In genomic region chr15:99283456-99283855, GRCm38 (mm10) we compare ENCODE assay signal across 12 mouse cellular contexts. TPM values are rescaled to one million over a fixed set of nuclear protein-coding genes. Genes with fewer than 3 reads are reported as not detected.
DNase-seq lines count a peak whose midpoint lies in the region; ATAC-seq lines count a peak whose summit lies in the region.
"Had no signal": no experiment of that assay in that cellular context is flagged by ENCODE, and none has a peak within 500 bp of the region (broad histone marks: within the 10 kb centered on the region; RNA-seq: fewer than 3 reads in every experiment).

No protein-coding gene starts in this region.

- H3K27ac ChIP-seq in liver, embryonic 12.5 days, result no peak overlapping the region

- H3K4me1 ChIP-seq in liver, embryonic 12.5 days, result peaks cover 22% of the 10 kb centered on the region

- H3K9me3 ChIP-seq in liver, embryonic 12.5 days (replicated peaks), result no peaks in the 10 kb centered on the region

- intact Hi-C loops in gastrocnemius, postnatal 36 days (cut with DNase I), result no loop called here

- no peak for ATAC-seq in CD4-positive, CD25-positive, alpha-beta regulatory T cell, adult 4 months
- ATAC-seq in liver, embryonic 12.5 days, result no peak
- ATAC-seq in activated CD4-positive, CD25-positive, alpha-beta regulatory T cell, adult 4 months, result no peak

- H3K9ac ChIP-seq in liver, embryonic 12.5 days, result no peak overlapping the region

- no peaks in the 10 kb centered on the region for H3K36me3 ChIP-seq in liver, embryonic 12.5 days

- peak overlapping the region; percentile 47 for H3K4me2 ChIP-seq in liver, embryonic 12.5 days

- peaks cover 20% of the 10 kb centered on the region for H3K27me3 ChIP-seq in liver, embryonic 12.5 days (replicated peaks)

- WGBS in liver, embryonic 12.5 days (ENCODE audit: insufficient replicate concordance), result 49% methylated on average over 10 of the region's 10 CpGs

- peak; percentile 62 for DNase-seq in CD4-positive, CD25-positive, alpha-beta regulatory T cell, adult 2 months (ENCODE audit: low read depth, low spot score)
- DNase-seq in liver (no peak), MN1 (ENCODE audit: low spot score) (peak; percentile 51)
- DNase-seq in naive thymus-derived CD4-positive, alpha-beta T cell, adult 2 months (ENCODE audit: low read depth), result peak; percentile 47
- no peak for DNase-seq in gastrocnemius, postnatal 36 days
- DNase-seq: adrenal gland, postnatal 14 days; cerebellum, adult 8-10 months; kidney, adult 8-10 months had no signal

- no peak overlapping the region for H3K4me3 ChIP-seq in liver, embryonic 12.5 days

RNA-seq across cellular contexts. Expression of gene Prpf40b, which starts 11.4 kb away (rescaled TPM):
- 10 to 100 TPM in 1 of 2 experiments, 1 to 10 TPM in 1; 9.7 to 17.7 TPM for polyA plus RNA-seq in CD4-positive, CD25-positive, alpha-beta regulatory T cell, adult 4 months (2017; shearing (Covaris generic))
- polyA plus RNA-seq in liver, embryonic 12.5 days (2016; fragmentation: Nextera tagmentation; extraction: Ambion mirVana), result 13.8 and 15.5 TPM in 2 replicates
- total RNA-seq in gastrocnemius, postnatal 36 days (2021), result 10 to 100 TPM; 21.0 to 23.0 TPM
- polyA plus RNA-seq in activated CD4-positive, CD25-positive, alpha-beta regulatory T cell, adult 4 months (2017; shearing (Covaris generic)), result 1 to 10 TPM; 3.9 to 7.4 TPM

RNA-seq across cellular contexts. Expression of gene Fam186b, which starts 12.2 kb away (rescaled TPM):
- polyA plus RNA-seq in CD4-positive, CD25-positive, alpha-beta regulatory T cell, adult 4 months (2017; shearing (Covaris generic)), result under 1 TPM; 0.16 to 0.18 TPM
- 0.06 TPM in 2 replicates for polyA plus RNA-seq in liver, embryonic 12.5 days (2016; fragmentation: Nextera tagmentation; extraction: Ambion mirVana)
- not detected for total RNA-seq in gastrocnemius, postnatal 36 days (2021)
- under 1 TPM; 0.24 to 0.30 TPM for polyA plus RNA-seq in activated CD4-positive, CD25-positive, alpha-beta regulatory T cell, adult 4 months (2017; shearing (Covaris generic))
- total RNA-seq: gastrocnemius, adult 8-10 months had no signal

RNA-seq across cellular contexts. Expression of gene Mcrs1, which starts 31.7 kb away (rescaled TPM):
- 10 to 100 TPM; 51.4 to 62.3 TPM for polyA plus RNA-seq in CD4-positive, CD25-positive, alpha-beta regulatory T cell, adult 4 months (2017; shearing (Covaris generic))
- polyA plus RNA-seq in liver, embryonic 12.5 days (2016; fragmentation: Nextera tagmentation; extraction: Ambion mirVana), result 71.8 and 77.0 TPM in 2 replicates
- 10 to 100 TPM; 25.6 to 28.9 TPM for total RNA-seq in gastrocnemius, postnatal 36 days (2021)
- 10 to 100 TPM; 54.8 to 55.6 TPM for polyA plus RNA-seq in activated CD4-positive, CD25-positive, alpha-beta regulatory T cell, adult 4 months (2017; shearing (Covaris generic))

RNA-seq across cellular contexts. Expression of gene Kcnh3, which starts 58.8 kb away (rescaled TPM):
- polyA plus RNA-seq in CD4-positive, CD25-positive, alpha-beta regulatory T cell, adult 4 months (2017; shearing (Covaris generic)), result 1 to 10 TPM in 1 of 2 experiments, under 1 TPM in 1; 0.22 to 1.3 TPM
- polyA plus RNA-seq in liver, embryonic 12.5 days (2016; fragmentation: Nextera tagmentation; extraction: Ambion mirVana), result 0.10 TPM in 1 of 2 replicates, not detected in the other
- total RNA-seq in gastrocnemius, postnatal 36 days (2021), result under 1 TPM in 1 of 2 experiments, not detected in 1; 0.08 TPM
- not detected for polyA plus RNA-seq in activated CD4-positive, CD25-positive, alpha-beta regulatory T cell, adult 4 months (2017; shearing (Covaris generic))
- total RNA-seq: gastrocnemius, adult 8-10 months had no signal

Comparison
In these comparisons a context has a peak if more than half of its experiments do, and no peak if none do; other contexts are left out.
1. DNase-seq: peak in CD4-positive, CD25-positive, alpha-beta regulatory T cell, adult 2 months (single experiment), MN1 (single experiment) and naive thymus-derived CD4-positive, alpha-beta T cell, adult 2 months (single experiment); none in liver (single experiment) and gastrocnemius, postnatal 36 days (0 of 2).